Mouse (Mus musculus) lung, postnatal 0 days (tissue): ENCODE measurements at regions not wholly inside any gene's neighbourhood (a gene's known extent, or its start where the extent isn't known, plus 50 kb on each side); places are given as distances from the start of the nearest gene placed in this dataset.
"Not testable (repeated sequence)": the region's sequence is repeated elsewhere in the genome, so short reads cannot be mapped to it uniquely, and the experiment has no call there.

Experiments used
- ATAC-seq: fragments of 200-750 bp; cut with Nextera tagmentation; 2 replicates; pipeline ENCODE4 v1.8.0; 2017; ENCODE audit warnings: moderate library complexity
- DNase-seq: peaks from one replicate; pipeline ENCODE4 v3.0.0-alpha.2; 2016; ENCODE audit warnings: low spot score
- H3K27ac ChIP-seq: fragments of 300-500 bp; sonication (generic); 2 replicates; pipeline ENCODE4 v1.5.1; 2014; ENCODE audit warnings: antibody characterized with exemption, mild to moderate bottlenecking, low read length, mixed read lengths
- H3K27me3 ChIP-seq: fragments of 300-500 bp; sonication (generic); replicated peaks from 2 replicates; pipeline ENCODE4 v1.6.1; 2014; ENCODE audit warnings: low read length, mixed read lengths; ENCODE audit not compliant: insufficient read depth
- H3K36me3 ChIP-seq: fragments of 300-500 bp; sonication (generic); 2 replicates; pipeline ENCODE4 v1.6.1; 2014; ENCODE audit warnings: low read length, mixed read lengths; ENCODE audit not compliant: insufficient read depth
- H3K4me1 ChIP-seq: fragments of 300-500 bp; sonication (generic); 2 replicates; pipeline ENCODE4 v1.6.1; 2014; ENCODE audit warnings: antibody characterized with exemption, low read depth, low read length, mixed read lengths; ENCODE audit not compliant: insufficient read depth
- H3K4me2 ChIP-seq: fragments of 300-500 bp; sonication (generic); replicated peaks from 2 replicates; pipeline ENCODE4 v1.6.1; 2014; ENCODE audit warnings: low read depth, mild to moderate bottlenecking, low read length, moderate library complexity, mixed read lengths
- H3K4me3 ChIP-seq: fragments of 300-500 bp; sonication (generic); 2 replicates; pipeline ENCODE4 v1.5.1; 2014; ENCODE audit warnings: low read depth, low read length
- H3K9ac ChIP-seq: fragments of 300-500 bp; sonication (generic); replicated peaks from 2 replicates; pipeline ENCODE4 v1.6.1; 2014; ENCODE audit warnings: low read depth, mild to moderate bottlenecking
- H3K9me3 ChIP-seq: fragments of 300-500 bp; sonication (generic); 2 replicates; pipeline ENCODE4 v1.6.1; 2016; ENCODE audit warnings: low read length, mixed read lengths
- CTCF ChIP-seq: IDR thresholded peaks from 2 replicates; pipeline ENCODE4 v1.5.1; 2016; ENCODE audit warnings: antibody characterized with exemption, mild to moderate bottlenecking
- EP300 ChIP-seq: IDR thresholded peaks from 2 replicates; pipeline ENCODE4 v1.6.1; 2016; ENCODE audit warnings: antibody characterized with exemption, mild to moderate bottlenecking, control low read depth
- WGBS: fragments of 180-500 bp; shearing (Covaris S2); extraction: QIAGEN DNeasy Blood & Tissue Kit; methylation state at CpG from one replicate; pipeline ENCODE4 v1.1.7; 2014; 5-methylcytosine and 5-hydroxymethylcytosine counted together

DNA sequence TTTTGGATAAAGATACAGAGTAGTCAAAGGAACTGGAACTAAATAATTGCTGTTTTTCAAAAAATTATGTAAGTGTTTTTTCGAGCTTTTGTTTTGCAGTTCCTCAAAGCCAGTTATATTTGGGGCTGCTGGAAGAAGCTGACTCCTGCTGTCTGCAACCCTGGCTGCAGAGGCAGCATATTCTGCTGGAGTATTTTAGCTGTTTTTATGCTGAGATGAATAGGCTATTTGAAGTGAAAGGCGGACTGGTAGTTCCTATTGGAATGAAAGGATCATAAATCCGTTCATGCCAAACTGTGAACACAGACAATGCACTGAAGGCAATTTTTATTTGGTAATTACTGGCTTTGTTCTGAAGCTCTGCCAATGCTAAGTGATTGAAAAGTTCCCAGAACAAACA lies 203.5 kb upstream of the Egfl6 start:
- Histone ChIP-seq H3K4me3 (no peak overlapping the region), H3K36me3 (no peaks in the 10 kb centered on the region), H3K27me3 (no peaks in the 10 kb centered on the region), H3K9ac (no peak overlapping the region), H3K4me2 (no peak overlapping the region), H3K4me1 (no peaks in the 10 kb centered on the region), H3K9me3 (no peaks in the 10 kb centered on the region), H3K27ac (no peak overlapping the region)
- DNase-seq (no peak), ATAC-seq (no peak)
- no peak for TF ChIP-seq EP300
- no peak for TF ChIP-seq CTCF
- WGBS: 60% methylated on average over 3 of the region's 3 CpGs

DNA sequence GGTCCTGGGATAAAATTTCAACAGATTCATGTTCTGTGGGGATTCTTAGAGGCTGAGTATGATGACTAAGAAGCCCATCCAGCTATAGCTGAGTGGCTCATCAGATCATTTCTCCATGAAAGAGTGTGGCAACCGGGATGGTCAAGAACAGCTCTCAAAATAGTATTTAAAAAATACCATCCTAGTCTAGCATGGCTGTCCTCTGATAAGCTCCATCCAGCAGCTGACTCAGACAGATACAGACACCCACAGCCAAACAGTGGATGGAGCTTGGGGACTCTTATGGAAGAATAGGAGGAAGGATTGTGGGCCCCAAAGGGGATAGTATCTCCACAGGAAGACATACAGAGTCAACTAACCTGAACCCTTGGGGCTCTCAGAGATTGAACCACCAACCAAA lies 201.6 kb upstream of the Egfl6 start:
- not testable (repeated sequence) for H3K27ac ChIP-seq, H3K4me3 ChIP-seq, H3K4me1 ChIP-seq, H3K9ac ChIP-seq, H3K9me3 ChIP-seq, H3K36me3 ChIP-seq, ATAC-seq, H3K27me3 ChIP-seq, DNase-seq, H3K4me2 ChIP-seq
- 85% methylated on average over 1 of the region's 1 CpGs for WGBS

DNA sequence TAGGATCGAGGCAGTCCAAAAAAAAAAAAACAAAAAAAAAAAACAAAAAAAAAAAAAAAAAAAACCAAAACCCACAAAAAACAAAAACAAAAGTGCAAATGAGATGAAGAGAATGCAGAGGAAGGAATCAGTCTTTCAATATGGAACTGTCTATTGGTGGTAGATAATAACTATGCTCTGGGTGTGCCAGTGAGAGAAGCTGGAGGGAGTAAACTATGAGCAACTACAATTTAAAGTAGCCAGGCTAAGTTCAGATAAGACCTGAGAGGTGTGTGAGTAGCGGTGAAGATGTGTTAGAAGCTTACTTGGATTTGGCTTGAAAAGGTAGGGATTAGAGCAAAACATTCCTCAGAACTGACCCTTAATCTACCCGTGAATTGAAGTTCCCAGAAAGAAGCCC lies 200.1 kb upstream of the Egfl6 start:
- H3K9me3 ChIP-seq: no peaks in the 10 kb centered on the region
- no peaks in the 10 kb centered on the region for H3K36me3 ChIP-seq
- no peaks in the 10 kb centered on the region for H3K27me3 ChIP-seq
- ATAC-seq (no peak), DNase-seq (no peak)
- 61% methylated on average over 3 of the region's 3 CpGs for WGBS
- no peak overlapping the region for H3K9ac ChIP-seq
- no peak for TF ChIP-seq CTCF
- no peak for TF ChIP-seq EP300
- H3K4me1 ChIP-seq: no peaks in the 10 kb centered on the region
- no peak overlapping the region for H3K4me2 ChIP-seq
- H3K4me3 ChIP-seq: no peak overlapping the region
- no peak overlapping the region for H3K27ac ChIP-seq

DNA sequence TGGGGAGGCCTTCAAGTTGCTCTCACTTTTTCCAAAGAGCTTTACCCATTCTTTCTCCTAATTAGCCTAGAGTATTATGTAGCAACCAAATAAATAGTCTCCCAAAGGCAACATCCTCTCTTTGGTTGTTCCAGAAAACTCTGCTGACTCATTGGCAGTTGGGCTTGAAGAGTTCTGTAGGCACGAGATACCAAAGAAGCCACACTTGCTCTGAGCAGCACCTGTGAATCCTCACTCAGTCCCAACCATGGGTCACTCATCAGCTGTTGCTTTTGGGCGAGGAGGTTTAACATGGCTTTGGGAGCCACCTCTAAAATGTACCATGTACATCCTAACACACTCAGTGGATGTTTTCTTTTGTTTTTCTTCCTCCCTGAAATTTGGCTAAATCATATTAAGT lies 197.9 kb upstream of the Egfl6 start:
- Histone ChIP-seq H3K4me2 (no peak overlapping the region), H3K27me3 (no peaks in the 10 kb centered on the region), H3K4me3 (no peak overlapping the region), H3K36me3 (no peaks in the 10 kb centered on the region), H3K9me3 (no peaks in the 10 kb centered on the region), H3K4me1 (no peaks in the 10 kb centered on the region), H3K9ac (no peak overlapping the region), H3K27ac (no peak overlapping the region)
- DNase-seq (no peak), ATAC-seq (no peak)
- no peak for TF ChIP-seq EP300
- TF ChIP-seq CTCF: no peak
- WGBS: 85% methylated on average over 2 of the region's 2 CpGs

DNA sequence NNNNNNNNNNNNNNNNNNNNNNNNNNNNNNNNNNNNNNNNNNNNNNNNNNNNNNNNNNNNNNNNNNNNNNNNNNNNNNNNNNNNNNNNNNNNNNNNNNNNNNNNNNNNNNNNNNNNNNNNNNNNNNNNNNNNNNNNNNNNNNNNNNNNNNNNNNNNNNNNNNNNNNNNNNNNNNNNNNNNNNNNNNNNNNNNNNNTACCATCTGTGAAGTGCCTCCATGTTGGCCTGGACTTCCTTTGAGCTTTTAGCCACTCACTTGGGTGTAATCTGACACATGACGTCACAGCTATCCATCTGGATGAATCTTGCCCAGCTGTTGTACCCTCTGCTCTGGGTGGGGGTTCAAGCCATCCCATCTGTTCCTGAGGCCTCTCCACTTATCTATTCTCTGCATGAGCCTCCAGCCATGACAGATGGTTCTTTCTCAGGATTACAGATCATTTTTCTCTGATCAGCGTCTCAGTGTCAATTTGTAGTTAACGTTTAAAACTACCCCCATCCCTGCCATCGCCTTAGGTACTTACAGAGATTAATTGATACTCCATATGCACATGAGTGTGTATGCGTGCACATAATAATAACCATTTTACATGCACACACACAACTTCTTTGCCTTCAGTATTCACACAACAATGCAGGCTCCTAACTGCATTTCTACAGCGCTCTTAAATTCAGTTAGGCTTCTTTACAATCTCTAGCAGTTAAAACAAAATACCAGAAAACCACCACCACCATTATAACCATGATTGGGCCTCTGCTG lies 194.0 kb upstream of the Egfl6 start:
- Histone ChIP-seq H3K36me3 (no peaks in the 10 kb centered on the region), H3K4me3 (no peak overlapping the region), H3K9me3 (no peaks in the 10 kb centered on the region), H3K4me2 (no peak overlapping the region), H3K4me1 (no peaks in the 10 kb centered on the region), H3K9ac (no peak overlapping the region), H3K27ac (no peak overlapping the region), H3K27me3 (no peaks in the 10 kb centered on the region)
- DNase-seq (no peak), ATAC-seq (no peak)
- TF ChIP-seq CTCF: no peak
- no peak for TF ChIP-seq EP300
- WGBS: 71% methylated on average over 6 of the region's 6 CpGs

DNA sequence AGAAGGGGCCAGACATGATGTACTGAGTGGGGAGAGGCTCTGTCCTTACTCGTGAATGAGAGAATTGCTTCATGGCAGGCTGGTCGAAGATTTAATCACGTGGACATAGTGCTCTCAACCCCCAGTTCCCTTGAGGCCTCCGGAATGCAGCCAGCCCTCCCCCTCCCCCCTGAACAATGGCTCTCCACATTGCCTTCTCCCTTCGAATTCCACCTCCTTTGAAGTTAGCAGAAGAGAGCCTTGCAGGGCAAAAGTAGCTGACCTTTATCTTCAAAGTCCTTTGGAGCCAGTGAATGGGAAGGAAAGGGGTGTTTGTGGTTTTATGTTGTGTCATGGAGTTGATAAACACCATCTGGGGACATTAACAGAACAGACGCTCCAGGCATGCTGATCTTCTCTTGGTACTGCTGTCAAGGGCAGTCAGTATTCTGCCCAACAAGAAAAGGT lies 187.9 kb upstream of the Egfl6 start:
- H3K27me3 ChIP-seq: no peaks in the 10 kb centered on the region
- H3K36me3 ChIP-seq: no peaks in the 10 kb centered on the region
- no peak overlapping the region for H3K4me2 ChIP-seq
- H3K9me3 ChIP-seq: no peaks in the 10 kb centered on the region
- peak; percentile 39 for DNase-seq
- H3K9ac ChIP-seq: no peak overlapping the region
- no peaks in the 10 kb centered on the region for H3K4me1 ChIP-seq
- WGBS: 13% methylated on average over 6 of the region's 6 CpGs
- ATAC-seq: peak; percentile 63
- H3K27ac ChIP-seq: no peak overlapping the region
- H3K4me3 ChIP-seq: no peak overlapping the region
- TF ChIP-seq CTCF (no peak), EP300 (no peak)

DNA sequence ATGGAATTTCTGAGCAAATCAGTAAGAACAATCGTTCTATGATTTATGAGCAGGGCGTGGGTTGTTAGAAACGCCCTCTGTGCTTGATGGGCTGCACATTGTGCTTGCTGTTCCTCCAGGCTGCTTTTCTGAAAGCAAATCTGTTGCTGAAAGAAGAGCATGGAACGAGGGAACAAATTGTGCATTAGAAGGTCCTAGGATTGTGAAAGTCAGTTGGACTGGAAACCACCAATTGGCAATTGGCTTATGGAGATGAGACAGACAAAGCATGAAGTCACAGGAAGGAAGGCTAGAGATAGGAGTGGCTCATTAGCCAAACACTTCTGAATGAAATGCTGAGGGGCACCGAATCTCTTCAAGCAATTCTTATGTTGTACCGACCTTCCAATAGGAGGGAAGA lies 181.5 kb upstream of the Egfl6 start:
- no peak for ATAC-seq
- H3K27me3 ChIP-seq: no peaks in the 10 kb centered on the region
- no peak overlapping the region for H3K4me2 ChIP-seq
- 75% methylated on average over 6 of the region's 6 CpGs for WGBS
- no peaks in the 10 kb centered on the region for H3K4me1 ChIP-seq
- TF ChIP-seq EP300 (0 out of 2 replicates have a peak, but pooled peaks have one; percentile 12), CTCF (no peak)
- no peak overlapping the region for H3K4me3 ChIP-seq
- no peaks in the 10 kb centered on the region for H3K36me3 ChIP-seq
- H3K27ac ChIP-seq: no peak overlapping the region
- DNase-seq: no peak
- no peak overlapping the region for H3K9ac ChIP-seq
- no peaks in the 10 kb centered on the region for H3K9me3 ChIP-seq
